Mouse (Mus musculus) Patski (cell line): Measurements from ENCODE around the gene Lhx8. TPM values are rescaled to one million over a fixed set of nuclear protein-coding genes. Genes with fewer than 3 reads are reported as not detected.

Source experiments
- ATAC-seq: fragments of 100-300 bp; one replicate; pipeline ENCODE4 v1.8.0; 2021
- CTCF ChIA-PET: fragments of 350-600 bp; sonication (Branson Sonifier 250); formaldehyde crosslinking; loops from one replicate; lab custom pipeline; 2022; ENCODE audit warnings: inconsistent platforms; lab: Charles Lee
- POLR2A ChIA-PET: fragments of 350-600 bp; sonication (Branson Sonifier 250); formaldehyde crosslinking; loops from one replicate; lab custom pipeline; 2022; ENCODE audit warnings: antibody characterized with exemption, inconsistent platforms; lab: Charles Lee
- DNase-seq: peaks from one replicate; pipeline ENCODE4 v3.0.0-alpha.2; 2011; ENCODE audit warnings: low read depth, low spot score
- H3K27me3 ChIP-seq: fragments of 371-371 bp; one replicate; pipeline ENCODE4 v1.5.1; 2021
- CTCF ChIP-seq: fragments of 100-300 bp; IDR thresholded peaks from one replicate; pipeline ENCODE4 v1.5.1; 2021
- in situ Hi-C: fragments of 300-500 bp; cut with MboI; formaldehyde crosslinking; loops from 3 replicates; pipeline ENCODE4 v1.11.1; 2018; ENCODE audit warnings: low pct_unique_long_range_greater_than_20kb, mixed read lengths
- polyA plus RNA-seq: library from polyadenylated mRNA; unstranded; gene quantifications from one replicate; pipeline ENCODE4 v1.2.3, GENCODE M21; 2021

Lhx8 gene
- not detected for polyA plus RNA-seq

- POLR2A ChIA-PET = interaction anchor here (0.7 kb wide), 1 partner anchor 284 kb away, joined by 3 read pairs; no protein-coding TSS in a partner anchor
- ATAC-seq (no peak), DNase-seq (no peak)
- CTCF ChIA-PET = no interaction called here
- TF ChIP-seq CTCF = no peak
- H3K27me3 ChIP-seq = peaks cover 74% of the 10 kb centered on the region
- in situ Hi-C loops = no loop called here
Observed at GRCm38 (mm10) chr3:154330181-154331002, at the start of gene Lhx8. Gene Lhx8, minus strand, starts transcription at chr3:154330659.

- in situ Hi-C loops = no loop called here
- ChIA-PET CTCF (no interaction called here), POLR2A (no interaction called here)
- peaks cover 10% of the 10 kb centered on the region for H3K27me3 ChIP-seq
- TF ChIP-seq CTCF = no peak
- ATAC-seq (no peak), DNase-seq (no peak)
Observed at GRCm38 (mm10) chr3:154373536-154373935, 43.1 kb upstream of the Lhx8 start.

GRCm38 (mm10) chr3:154372688-154373087 lies 42.2 kb upstream of the Lhx8 start:
- no peak for DNase-seq
- TF ChIP-seq CTCF = no peak
- ChIA-PET CTCF (no interaction called here), POLR2A (no interaction called here)
- peaks cover 10% of the 10 kb centered on the region for H3K27me3 ChIP-seq
- ATAC-seq = no peak
- in situ Hi-C loops = no loop called here

GRCm38 (mm10) chr3:154367327-154367726 lies 36.9 kb upstream of the Lhx8 start:
- ATAC-seq (no peak), DNase-seq (no peak)
- no peak for TF ChIP-seq CTCF

GRCm38 (mm10) chr3:154364604-154365209 lies 34.2 kb upstream of the Lhx8 start:
- ChIA-PET POLR2A (no interaction called here), CTCF (interaction anchor here (0.7 kb wide), 1 partner anchor 72 kb away, joined by 3 read pairs; no protein-coding TSS in a partner anchor)
- no peak for DNase-seq
- H3K27me3 ChIP-seq = peaks cover 3% of the 10 kb centered on the region
- ATAC-seq = peak; percentile 35
- in situ Hi-C loops = no loop called here
- peak; percentile 72 for TF ChIP-seq CTCF

More at GRCm38 (mm10) chr3:154367327-154367726, 36.9 kb upstream of the Lhx8 start:
- ChIA-PET POLR2A (interaction anchor here (0.7 kb wide), 1 partner anchor 46 kb away, joined by 3 read pairs; no protein-coding TSS in a partner anchor), CTCF (interaction anchor here (1.8 kb wide), 1 partner anchor 10 kb away, joined by 5 read pairs; no protein-coding TSS in a partner anchor)
- in situ Hi-C loops = no loop called here
- peaks cover 5% of the 10 kb centered on the region for H3K27me3 ChIP-seq

- in situ Hi-C loops = no loop called here
- no peak for DNase-seq
- no peak for TF ChIP-seq CTCF
- no peak for ATAC-seq
- POLR2A ChIA-PET = no interaction called here
- CTCF ChIA-PET = no interaction called here
- peaks cover 3% of the 10 kb centered on the region for H3K27me3 ChIP-seq
Observed at GRCm38 (mm10) chr3:154363507-154363906, 33.0 kb upstream of the Lhx8 start.

GRCm38 (mm10) chr3:154359231-154359630 lies 28.8 kb upstream of the Lhx8 start:
- ChIA-PET CTCF (no interaction called here), POLR2A (no interaction called here)
- in situ Hi-C loops = no loop called here
- no peaks in the 10 kb centered on the region for H3K27me3 ChIP-seq
- TF ChIP-seq CTCF = no peak
- DNase-seq (no peak), ATAC-seq (no peak)

GRCm38 (mm10) chr3:154340294-154340914 lies 9.9 kb upstream of the Lhx8 start:
- ChIA-PET POLR2A (no interaction called here), CTCF (no interaction called here)
- no peak for TF ChIP-seq CTCF
- H3K27me3 ChIP-seq = peaks cover 5% of the 10 kb centered on the region
- DNase-seq (no peak), ATAC-seq (no peak)
- in situ Hi-C loops = no loop called here

GRCm38 (mm10) chr3:154339649-154340260 lies 9.3 kb upstream of the Lhx8 start:
- peaks cover 5% of the 10 kb centered on the region for H3K27me3 ChIP-seq
- TF ChIP-seq CTCF = no peak
- ChIA-PET CTCF (no interaction called here), POLR2A (no interaction called here)
- no peak for ATAC-seq
- in situ Hi-C loops = no loop called here
- DNase-seq = no peak

- peaks cover 36% of the 10 kb centered on the region for H3K27me3 ChIP-seq
- POLR2A ChIA-PET = no interaction called here
- DNase-seq (no peak), ATAC-seq (no peak)
- CTCF ChIA-PET = no interaction called here
- in situ Hi-C loops = no loop called here
- no peak for TF ChIP-seq CTCF
Observed at GRCm38 (mm10) chr3:154334806-154335205, 4.3 kb upstream of the Lhx8 start.
